Mouse (Mus musculus) thymus, adult 2 months (tissue): ENCODE results near the gene C77080.

Experiments used
- CTCF ChIP-seq: fragments of 200-500 bp; IDR thresholded peaks from 2 replicates; pipeline ENCODE4 v1.5.1; 2012; ENCODE audit warnings: mild to moderate bottlenecking, control low read depth, low read length, moderate library complexity, borderline replicate concordance; ENCODE audit not compliant: control insufficient read depth, poor library complexity, insufficient read depth; ENCODE audit errors: extremely low read depth
- POLR2A ChIP-seq: fragments of 200-500 bp; IDR thresholded peaks from 2 replicates; pipeline ENCODE4 v1.6.1; 2012; ENCODE audit warnings: mild to moderate bottlenecking, low read length, control low read depth, moderate library complexity; ENCODE audit not compliant: control insufficient read depth, poor library complexity, insufficient read depth; ENCODE audit errors: extremely low read depth

- no peak for TF ChIP-seq POLR2A
- TF ChIP-seq CTCF: no peak
These were observed 22.0 kb upstream of the C77080 start for GRCm38 (mm10) chr4:129283226-129283625.
